Mouse (Mus musculus): ENCODE data around the gene Sass6.
A peak's percentile ranks its signal among the peaks of the same experiment; 100 is the strongest.
"Not testable (repeated sequence)": the region's sequence is repeated elsewhere in the genome, so short reads cannot be mapped to it uniquely, and the experiment has no call there.

The Sass6 gene

GRCm38 (mm10) chr3:116632971-116633370, 38.2 kb downstream of the Sass6 start:
- DNase-seq: no peak

- DNase-seq: no peak
These were observed 39.3 kb downstream of the Sass6 start for GRCm38 (mm10) chr3:116634091-116634490.

GRCm38 (mm10) chr3:116634853-116635252, 40.1 kb downstream of the Sass6 start:
- DNase-seq: no peak

DNA sequence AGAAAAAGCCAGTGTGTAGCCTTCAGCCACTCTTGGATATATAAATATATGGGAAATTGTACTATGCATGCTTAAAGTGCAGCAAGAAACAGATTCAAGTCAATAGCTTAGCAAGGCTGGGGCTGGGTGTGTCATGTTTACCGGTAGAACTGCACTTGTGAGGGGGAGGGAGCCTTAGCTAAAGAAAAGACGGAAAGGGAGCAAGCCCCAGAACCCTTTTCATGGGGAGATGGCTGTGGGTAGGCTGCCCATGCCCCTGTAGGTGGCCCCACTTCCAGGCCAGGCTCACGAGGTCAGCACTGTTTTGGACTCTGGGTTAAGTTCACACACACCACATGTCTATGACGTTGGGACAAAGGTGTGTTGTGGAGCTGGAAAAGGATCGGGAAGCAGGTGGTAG, 41.0 kb downstream of the Sass6 start:
- DNase-seq: no peak

DNA sequence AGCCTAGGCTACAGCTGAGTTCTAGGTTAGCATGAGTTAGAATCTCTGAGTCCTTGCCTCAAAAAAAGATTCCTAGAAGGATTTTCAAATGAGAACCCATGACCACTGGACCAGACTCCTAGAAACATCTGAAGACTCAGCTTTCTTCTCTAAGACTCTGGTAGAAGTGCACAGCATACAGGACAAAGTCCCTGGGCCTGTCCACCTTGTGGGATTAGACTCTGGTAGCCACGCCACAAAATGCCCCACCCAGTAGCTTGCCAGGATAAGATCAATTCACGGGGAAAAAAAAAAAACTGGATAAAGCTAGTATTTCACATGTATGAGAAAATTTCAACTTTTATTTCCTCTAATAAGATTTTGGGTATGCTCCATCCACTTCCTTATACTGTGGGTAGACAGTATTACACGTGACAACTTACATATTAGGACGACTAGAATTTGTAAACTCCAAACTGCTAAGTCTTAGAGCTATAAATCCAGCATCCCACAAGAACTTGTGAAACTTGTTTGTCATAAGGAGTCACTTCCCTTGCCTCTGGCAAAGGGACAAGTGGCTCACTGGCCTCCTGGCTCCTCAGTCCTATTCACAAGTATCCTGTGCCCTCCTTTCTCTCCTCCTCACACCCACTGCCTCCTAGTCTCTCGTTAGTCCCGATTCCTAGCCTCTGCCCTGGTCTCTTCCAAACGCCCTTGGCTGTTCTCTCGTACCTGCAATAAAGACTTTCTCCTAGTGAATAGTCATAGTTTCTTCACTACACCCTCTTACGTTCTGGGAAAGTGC, 43.1 kb downstream of the Sass6 start:
- DNase-seq: no peak

GRCm38 (mm10) chr3:116638572-116638971, 43.8 kb downstream of the Sass6 start:
- no peak for DNase-seq

- no peak for DNase-seq
These were observed 45.2 kb downstream of the Sass6 start for GRCm38 (mm10) chr3:116640024-116640423.

DNA sequence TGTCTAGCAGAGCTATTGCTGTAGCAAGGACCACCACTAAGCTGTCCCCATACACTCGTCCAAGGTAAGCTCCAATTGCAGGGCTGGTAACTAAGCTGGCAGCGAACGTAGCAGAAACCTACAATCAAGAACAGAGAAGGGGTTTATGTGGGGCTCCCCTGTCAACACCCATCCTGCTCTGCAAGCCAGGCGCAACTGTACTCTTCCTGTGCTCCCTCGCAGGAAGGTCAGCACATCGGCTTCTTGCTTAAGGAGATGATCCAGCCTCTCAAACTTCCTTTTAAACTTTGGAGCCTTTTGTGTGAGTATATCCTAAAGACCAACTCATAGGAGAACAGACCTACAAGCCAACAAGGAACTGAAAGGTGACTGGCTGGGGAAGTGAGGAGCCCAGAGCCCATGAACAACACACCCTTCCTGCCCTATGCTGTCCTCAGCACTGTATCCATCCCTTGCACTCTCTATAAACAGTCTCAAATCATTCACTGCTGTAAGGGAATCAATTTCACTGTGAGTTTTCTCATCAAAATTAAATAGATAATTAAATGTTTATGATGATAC, 47.1 kb downstream of the Sass6 start:
- DNase-seq: no peak

GRCm38 (mm10) chr3:116642373-116642772, 47.6 kb downstream of the Sass6 start:
- no peak for DNase-seq

DNA sequence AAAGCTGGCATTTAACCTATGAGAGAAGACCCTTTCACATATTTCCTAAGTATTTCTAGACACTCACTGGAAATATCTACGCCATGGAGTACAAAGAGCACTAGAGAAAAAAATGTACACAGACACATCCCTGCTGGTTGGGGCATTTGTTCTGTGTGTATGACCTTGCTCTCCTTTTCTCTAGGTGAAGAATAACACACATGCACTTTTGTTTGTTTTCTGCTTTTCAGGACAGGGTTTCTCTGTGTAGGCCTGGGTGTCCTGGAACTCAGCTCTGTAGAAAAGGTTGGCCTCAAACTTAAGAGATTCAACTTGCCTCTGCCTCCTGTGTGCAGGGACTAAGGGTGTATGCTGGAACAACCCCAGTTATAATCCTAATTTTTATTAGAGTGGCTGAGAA, 51.6 kb downstream of the Sass6 start:
- DNase-seq: no peak

DNA sequence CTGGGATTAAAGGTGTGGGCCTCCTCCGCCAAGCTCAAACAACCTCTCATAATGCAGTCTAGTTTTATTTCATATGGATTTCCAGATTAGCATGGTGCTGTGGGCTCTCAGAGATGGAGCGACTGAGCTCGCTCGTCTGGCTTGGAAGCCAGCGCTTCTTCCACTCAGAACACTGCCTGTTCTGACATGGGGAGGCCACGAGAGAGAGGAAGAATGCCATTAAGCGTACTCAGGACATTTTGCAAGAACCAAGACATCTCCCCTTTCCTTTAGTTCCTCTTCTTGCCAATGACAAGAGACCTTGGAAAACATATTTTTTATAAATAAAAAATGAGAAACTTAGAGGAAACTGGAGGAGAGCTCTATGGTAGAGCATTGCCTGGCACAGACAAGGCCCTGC, 54.0 kb downstream of the Sass6 start:
- DNase-seq: no peak

- no peak for DNase-seq
These were observed 55.9 kb downstream of the Sass6 start for GRCm38 (mm10) chr3:116650698-116651097.

GRCm38 (mm10) chr3:116652033-116652446, 57.3 kb downstream of the Sass6 start:
- DNase-seq: no peak

DNA sequence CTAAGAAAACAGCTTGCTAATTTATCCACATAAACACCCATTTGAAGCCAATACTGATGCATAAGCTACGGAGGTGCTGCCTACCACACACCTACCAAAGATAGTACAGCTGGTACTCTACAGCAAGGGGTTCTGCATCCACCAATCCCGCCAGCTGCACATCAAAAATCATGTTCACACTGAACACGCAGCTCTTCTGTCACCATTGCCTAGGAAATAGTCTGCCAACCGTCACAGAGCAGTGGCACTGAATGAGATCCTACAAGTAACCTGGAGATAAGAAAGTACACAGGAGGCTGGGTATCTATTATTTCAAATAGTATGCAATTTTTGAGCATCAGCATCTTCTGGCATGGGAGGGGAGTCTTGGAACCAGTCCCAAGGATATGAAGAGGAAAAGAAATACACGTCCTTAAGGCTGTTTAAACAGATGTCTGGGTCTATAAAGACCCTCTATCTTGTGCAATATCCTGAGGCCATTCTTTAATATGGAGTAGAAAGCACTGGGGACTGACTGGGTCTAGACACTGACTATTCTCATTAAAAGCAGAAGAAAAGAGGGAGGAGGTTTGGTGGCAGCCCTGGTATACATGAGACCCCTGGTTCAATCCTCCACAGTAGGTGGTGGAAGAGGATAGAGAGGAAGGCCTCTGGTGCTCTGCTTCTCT, 58.6 kb downstream of the Sass6 start:
- no peak for DNase-seq

DNA sequence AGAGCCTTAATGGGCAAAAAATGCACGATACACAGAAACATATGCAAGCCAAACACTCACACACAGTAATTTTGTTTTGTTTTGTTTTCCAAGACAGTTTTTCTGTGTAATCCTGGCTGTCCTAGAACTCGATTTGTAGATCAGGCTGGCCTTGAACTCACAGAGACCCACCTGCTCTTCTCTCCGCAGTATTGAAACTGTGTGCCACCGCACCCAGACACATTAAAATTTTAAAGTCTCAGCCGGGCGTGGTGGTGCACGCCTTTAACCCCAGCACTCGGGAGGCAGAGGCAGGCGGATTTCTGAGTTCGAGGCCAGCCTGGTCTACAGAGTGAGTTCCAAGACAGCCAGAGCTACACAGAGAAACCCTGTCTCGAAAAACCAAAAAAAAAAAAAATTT, 59.3 kb downstream of the Sass6 start:
- DNase-seq: not testable (repeated sequence)

- DNase-seq: no peak
These were observed 61.6 kb downstream of the Sass6 start for GRCm38 (mm10) chr3:116656184-116656965.

DNA sequence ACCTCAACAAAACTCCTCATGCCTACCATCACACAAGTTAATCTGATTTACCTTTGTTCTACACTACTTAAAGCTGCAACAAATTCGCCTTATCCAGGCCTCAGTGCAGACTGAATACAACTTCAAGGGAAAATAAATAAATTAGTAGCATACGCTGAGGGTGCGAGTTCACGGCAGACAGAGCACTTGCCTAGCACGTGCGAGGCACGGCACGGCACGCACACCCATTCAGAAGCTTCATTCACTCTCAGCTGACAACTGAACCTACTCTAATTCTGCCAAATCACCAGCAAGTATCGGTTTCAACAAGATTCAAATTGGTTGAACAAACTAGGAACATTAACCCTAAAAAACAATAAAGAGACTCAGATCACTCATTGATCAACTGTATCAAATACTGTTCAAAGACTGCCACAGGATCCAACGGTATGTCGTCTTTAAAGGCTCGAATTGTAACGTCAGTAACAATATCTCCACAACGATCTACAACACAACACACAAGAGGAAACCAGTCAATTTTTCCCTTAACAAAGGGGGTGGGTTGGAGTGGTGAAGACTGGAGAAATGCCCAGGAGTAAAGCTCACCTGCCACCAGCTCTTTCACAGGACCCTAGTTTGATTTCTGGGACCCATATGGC, 64.3 kb downstream of the Sass6 start:
- DNase-seq: no peak

GRCm38 (mm10) chr3:116659856-116660430, 65.2 kb downstream of the Sass6 start:
- no peak for DNase-seq

DNA sequence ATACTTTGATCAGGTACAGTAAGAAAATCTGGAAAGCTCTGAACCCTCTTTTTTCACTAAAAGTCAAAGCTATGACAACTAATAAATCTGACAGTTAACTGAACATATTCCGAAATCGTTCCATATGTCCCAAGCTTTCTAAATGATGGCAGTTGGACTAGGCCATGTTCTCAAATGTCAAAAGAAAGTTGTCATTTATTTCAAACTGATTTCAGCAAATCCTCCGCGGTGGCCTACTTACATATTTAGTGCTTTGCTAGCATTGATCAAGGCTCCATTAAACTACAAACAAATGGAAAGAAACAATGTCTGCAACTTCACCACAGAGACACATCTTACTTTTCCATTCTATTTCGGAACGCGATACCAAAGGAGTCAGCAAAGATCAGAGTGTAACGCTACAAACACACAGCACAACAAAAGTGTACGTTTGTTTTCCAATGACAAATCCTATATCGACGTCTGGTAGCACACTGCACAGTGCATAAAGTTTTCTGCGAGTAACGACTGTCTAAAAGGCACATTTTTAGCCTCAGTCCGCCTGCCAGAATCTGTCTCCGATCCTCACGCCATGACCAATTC, 66.6 kb downstream of the Sass6 start:
- DNase-seq: no peak

DNA sequence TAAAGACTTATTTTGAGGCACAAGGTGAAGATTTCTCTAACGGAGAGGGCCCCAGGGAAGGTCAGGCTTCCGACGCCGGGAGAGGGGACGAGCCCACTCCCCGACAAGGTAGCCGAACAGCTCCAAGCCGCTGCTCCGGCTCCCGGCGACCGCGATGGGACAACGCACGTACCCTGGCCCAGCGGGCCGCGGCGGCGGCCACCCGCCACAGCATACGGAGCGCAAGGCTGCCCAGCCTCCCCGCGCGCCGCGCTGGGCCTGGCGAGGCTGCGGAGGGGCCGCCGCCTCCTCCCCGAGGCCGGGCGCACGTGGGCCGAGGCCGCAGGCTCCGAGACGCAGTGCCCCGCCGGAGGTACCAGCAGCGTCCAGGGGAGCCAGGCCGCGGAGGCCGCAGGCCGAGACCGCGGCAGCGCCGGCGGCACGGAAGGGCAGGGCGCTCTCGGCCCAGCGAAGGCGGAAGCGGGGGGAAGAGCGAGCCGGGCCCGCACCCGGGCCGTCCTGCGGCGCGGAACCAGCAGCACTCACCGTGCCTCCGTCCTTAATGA, 67.2 kb downstream of the Sass6 start:
- peak in 1 of 2 experiments; percentile 72 for DNase-seq

DNA sequence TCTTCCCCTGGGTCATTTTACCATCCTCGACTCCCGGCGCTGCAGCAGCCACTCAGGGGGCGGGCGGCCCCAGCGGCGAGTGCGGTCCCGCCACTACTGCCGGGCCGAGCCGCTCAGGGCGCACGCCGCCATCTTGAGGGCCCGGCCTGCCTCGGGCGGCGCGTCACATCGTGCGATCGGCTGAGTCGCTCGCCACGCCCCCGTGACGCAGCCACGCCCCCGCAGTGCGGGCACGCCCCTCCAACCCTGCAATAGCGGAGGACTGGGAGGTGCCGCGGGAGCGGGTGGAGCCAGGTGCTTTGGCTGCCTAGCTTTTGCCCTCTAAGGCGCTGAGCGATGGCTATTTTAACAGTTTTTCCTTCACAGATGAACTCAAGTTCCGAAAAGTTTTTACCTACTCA, 67.7 kb downstream of the Sass6 start, which contains the start of gene Mfsd14a:
Gene Mfsd14a, minus strand, starts transcription at position 215 of the 401 bp plus-strand sequence.
- DNase-seq: peak; percentile 99 to 100

- DNase-seq: not testable (repeated sequence)
These were observed 69.5 kb downstream of the Sass6 start for GRCm38 (mm10) chr3:116664281-116664680.
